Mouse (Mus musculus) heart, postnatal 4 days (tissue): ENCODE data around the gene Efr3b. TPM values are rescaled to one million over a fixed set of nuclear protein-coding genes. Genes with fewer than 3 reads are reported as not detected.
A peak's percentile ranks its signal among the peaks of the same experiment; 100 is the strongest.

ENCODE experiments used
- DNase-seq: peaks from one replicate; pipeline ENCODE4 v3.0.0; 2021
- total RNA-seq, 2 experiments: library from RNA; stranded (reverse); gene quantifications; 2 replicates each; pipeline ENCODE4 v1.2.3; 2021

The Efr3b gene
- 1 to 10 TPM; 8.4 to 9.6 TPM for total RNA-seq

- DNase-seq, result peak; percentile 82
Measured at GRCm38 (mm10) chr12:4038061-4039041, at the start of gene Efr3b. Efr3b (minus strand) TSS chr12:4038915.

DNA sequence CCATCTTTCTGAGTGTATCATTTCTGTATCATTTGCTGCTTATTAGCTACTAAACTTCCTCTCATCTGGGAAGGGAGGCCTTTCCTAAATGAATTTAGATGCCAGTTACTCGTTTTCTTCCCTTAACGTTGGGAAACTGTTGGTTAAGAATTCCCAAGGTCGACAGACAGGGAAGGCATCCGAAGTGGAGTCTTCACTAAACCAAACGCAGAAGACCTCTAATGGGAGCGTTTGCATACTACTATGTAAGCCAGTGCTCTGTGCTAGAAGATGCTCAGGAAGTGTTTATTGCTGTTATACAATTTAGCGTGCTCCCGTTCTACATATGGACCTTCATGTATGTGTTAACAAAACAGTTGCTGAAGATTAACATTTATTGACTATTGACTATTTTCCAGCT is 44.7 kb upstream of the Efr3b start:
- no peak for DNase-seq

- peak; percentile 97 for DNase-seq
Measured at GRCm38 (mm10) chr12:4082132-4083001, 43.7 kb upstream of the Efr3b start, which contains the start of gene Dnajc27. Dnajc27 (plus strand) TSS chr12:4082583.

DNA sequence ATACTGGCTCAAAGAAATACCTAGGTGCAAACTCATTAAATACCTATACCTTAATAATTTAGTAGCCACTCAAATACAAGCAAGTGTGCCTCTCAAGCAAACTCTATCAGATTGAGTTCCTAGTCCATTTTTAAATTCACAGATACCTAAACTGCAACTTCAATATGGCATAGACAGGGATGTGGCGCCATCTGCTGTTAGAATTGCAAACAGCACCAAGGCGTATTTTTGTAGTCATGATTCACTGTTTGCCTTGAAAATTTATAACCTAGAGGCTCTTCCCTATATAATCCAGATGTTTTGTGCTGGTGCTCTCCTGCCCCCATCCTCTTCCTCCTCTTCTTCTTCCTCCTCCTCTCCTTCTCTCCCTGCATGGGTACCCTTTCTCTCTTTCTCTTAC is 41.6 kb upstream of the Efr3b start:
- peak; percentile 88 for DNase-seq

GRCm38 (mm10) chr12:4078069-4078468 is 39.4 kb upstream of the Efr3b start:
- DNase-seq, result no peak

- no peak for DNase-seq
Measured at GRCm38 (mm10) chr12:4076383-4076782, 37.7 kb upstream of the Efr3b start.

DNA sequence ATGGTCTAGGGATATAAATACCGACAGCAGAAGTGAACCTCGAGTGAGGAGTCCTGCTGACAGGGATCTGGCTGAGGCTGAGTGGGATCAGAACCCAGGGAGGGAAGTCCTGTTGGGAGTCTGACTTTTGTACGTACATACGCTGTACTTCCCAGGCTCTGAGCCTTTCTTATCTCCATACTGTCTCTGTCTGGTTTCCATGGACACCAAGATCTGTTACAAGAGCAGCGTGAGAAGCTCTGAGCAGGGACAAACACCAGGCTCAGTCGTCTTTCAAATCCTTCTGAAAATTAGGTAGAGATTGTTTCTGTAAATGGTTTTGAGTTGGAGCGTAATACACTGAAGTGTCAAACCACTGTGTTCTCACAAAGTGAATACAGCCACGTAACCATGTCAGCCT is 36.7 kb upstream of the Efr3b start:
- no peak for DNase-seq

DNA sequence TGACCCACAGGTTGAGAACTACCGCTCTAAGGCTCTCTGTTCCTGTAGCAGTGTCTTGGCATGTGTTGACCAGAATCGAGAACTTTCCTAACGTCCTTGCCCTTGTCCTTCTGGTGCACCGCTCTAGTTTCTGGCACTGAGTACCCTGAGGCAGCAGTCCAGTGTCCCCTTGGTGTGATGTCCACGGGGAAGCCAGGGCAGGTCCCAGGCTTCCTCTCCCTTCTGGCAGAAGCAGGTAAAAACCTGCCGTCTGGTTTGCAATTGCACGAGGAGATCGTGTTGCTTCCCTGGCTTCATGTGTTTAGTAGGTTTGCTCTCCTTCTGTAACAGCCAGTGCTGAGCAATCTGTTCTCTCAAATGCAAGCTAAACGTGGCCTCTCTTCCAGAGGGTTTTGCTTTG is 33.0 kb upstream of the Efr3b start:
- no peak for DNase-seq

DNA sequence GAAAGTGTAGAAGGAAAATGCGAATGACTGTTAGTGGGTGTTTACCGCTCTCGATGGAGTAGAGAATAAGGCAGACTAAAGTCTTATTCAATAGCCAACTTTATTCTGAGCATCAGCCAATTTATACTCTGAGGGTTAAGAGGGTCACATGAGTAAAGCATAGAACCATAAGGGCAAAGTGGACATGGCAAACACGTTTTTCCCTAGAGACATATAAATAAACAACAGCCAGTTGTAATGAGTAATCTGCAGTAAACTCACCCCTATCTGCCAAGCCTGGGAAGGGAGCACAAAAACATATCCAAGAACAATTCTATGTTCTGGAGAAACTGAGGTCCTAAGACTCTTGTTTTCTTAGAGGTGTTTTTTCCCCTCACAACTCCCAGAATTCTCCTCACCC is 29.8 kb upstream of the Efr3b start:
- DNase-seq, result no peak

DNA sequence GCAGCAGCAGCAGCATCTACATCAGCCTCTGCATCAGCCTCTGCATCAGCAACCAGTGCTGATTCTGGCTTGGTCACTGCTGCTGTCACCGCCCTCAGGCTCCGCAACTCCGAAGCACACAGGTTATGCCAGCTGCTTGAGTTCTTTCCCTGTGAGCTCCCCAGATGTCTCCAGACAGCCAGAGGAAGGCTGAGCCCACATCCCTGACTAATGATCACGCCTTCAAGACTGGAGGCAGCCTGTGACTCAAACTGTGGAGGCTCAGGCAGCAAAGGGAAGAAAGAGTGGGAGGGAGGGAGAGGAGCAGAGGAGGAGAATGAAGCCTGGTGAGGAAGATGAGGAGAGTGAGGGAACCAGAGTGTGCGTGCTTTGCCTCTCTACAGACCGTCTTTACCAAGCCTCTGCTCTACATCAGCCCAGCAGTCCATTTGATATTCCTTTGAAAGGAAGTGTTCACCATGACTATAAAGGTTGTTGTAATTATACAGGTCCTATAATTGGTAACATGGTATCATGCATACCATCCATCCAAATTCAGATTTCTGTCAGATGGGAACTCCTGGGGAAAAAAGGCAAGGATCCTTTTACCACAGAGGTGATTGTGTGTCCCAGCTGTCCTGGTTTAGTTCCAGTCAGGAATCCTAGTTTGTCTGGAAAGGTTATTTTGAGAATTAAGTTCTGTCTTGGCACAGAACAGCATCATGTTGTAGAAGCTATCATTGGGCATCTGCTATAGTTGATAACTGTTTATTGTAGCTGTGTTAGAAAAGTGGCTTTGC is 28.2 kb upstream of the Efr3b start:
- DNase-seq, result no peak

DNA sequence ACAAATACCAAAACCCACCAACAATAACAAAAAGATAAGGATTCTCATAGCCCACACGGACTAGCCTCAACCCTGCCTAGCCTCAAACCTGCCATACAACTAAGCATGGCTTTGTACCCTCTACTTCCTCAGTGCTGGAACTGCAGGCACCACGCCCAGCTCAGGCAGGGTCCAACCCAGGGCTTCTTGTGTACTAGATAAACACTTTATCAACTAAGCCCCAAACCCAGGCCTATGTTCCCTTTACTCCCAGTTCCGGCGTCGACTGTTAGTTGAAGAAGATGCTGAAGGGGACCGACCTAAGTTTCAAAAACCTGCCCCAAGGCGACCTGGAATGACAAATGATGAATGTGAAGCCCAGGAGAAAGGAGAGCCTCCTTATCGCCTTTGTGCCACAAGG is 27.2 kb upstream of the Efr3b start:
- DNase-seq, result no peak

- no peak for DNase-seq
Measured at GRCm38 (mm10) chr12:4065498-4065897, 26.8 kb upstream of the Efr3b start.

GRCm38 (mm10) chr12:4059683-4060082 is 21.0 kb upstream of the Efr3b start:
- no peak for DNase-seq

DNA sequence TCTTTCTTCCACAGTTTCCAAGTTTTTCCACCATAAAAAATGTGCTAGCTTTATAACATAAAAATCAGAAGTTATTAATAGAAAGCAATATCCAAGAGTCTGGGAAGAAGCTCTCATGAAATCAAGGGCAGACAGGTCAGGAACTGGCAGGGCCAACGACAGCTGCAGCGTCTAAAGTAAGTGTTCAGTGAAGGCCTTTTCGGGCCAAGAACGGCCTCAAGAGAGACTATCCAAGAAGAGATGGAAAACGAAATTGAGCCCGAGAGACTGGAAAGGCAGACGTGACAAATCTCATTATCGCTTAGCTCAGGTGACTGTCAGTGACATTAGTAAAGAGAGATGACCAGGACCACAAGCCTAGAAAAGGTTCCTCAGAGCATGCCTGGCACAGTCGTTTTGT is 19.6 kb upstream of the Efr3b start:
- DNase-seq, result no peak

DNA sequence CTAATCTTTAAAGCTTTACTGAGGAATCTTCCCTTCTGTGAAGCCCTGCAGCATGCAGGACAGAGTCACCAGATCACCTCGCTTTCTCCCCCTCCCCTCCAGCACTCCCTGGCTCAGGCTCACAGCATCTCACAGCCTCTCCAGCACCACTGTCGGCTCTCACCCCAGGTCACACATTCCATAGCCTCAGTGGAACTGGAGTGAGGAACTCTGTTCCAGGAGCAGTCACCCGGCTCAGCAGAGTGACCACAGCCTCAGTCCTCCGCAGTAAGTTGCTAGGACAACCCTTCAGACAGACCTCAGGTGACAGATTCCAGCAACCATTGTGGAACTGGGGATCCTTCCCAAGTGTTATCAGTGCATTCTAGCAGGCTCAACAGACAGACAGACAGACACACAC is 16.1 kb upstream of the Efr3b start:
- no peak for DNase-seq

- DNase-seq, result no peak
Measured at GRCm38 (mm10) chr12:4053643-4054042, 14.9 kb upstream of the Efr3b start.

DNA sequence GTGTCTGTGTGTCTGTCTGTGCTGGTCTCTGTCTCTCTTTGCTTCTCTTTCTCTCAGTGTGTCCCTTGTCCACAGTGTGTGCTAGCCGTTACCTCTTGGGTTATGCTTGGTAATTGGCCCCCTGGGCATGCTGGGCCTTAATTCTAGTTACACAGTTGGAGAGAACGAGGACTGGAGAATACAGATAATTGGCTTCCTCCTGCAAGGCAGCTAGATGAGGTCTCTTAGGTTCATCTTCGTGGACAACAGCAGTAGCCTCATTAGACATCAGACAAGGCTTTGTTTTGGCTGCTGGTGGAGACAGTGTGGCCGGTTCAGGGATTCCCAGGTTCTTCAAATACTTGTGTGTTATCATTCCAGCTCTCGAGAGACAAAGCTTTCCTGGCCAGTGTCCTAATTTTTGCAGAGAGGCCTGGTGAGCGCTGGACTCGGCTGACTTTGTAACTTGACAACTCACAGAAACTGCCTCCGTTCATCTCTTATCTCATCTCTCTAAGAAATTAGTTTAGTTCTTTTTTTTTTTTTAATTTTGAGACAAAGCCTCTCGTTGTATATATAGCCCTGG is 12.2 kb upstream of the Efr3b start:
- DNase-seq, result peak; percentile 20

GRCm38 (mm10) chr12:4048031-4048430 is 9.3 kb upstream of the Efr3b start:
- no peak for DNase-seq

- DNase-seq, result no peak
Measured at GRCm38 (mm10) chr12:4045992-4046391, 7.3 kb upstream of the Efr3b start.

DNA sequence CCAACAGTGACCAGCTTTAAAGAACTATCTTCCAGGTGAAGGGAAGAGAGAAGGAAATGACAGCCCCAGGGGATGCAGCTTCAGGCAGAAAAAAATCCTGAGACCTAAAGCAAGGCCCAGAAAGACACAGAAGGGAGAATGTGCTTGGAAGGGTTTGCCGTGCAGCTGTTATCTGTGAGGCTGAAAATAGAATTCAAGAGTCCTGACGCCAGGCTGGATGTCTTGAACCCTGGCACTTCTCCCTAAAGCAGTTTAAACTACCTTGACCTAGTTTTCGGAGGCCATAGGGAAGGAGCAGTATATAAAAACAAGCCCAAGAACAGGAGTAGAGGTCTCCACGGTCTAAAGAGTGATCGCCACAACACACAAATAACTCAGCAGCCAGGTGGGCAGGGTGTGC is 3.7 kb upstream of the Efr3b start:
- no peak for DNase-seq

DNA sequence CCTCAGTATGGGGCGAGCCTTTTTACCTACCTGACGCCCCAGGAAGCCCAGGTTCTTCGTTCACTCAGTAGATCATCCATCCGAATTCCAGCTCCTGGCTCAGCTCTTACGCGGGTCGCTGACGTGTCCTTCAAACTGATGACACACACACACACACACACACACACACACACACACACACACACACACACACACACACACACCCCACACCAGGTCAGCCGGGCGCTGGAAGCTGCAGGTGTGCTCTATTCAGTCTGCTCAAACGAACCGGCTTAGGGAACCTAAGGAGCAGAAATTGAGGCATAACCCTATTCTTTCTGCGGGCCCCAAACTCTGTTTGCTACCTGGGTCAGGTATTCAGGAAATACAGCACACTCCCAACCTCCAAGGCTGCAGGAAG is 331 bp upstream of the Efr3b start:
- no peak for DNase-seq

GRCm38 (mm10) chr12:4037511-4037910 is 1.2 kb downstream of the Efr3b start:
- no peak for DNase-seq
